Mouse (Mus musculus) adrenal gland, postnatal 25 days (tissue): ENCODE data around the gene Mdm4. TPM values are rescaled to one million over a fixed set of nuclear protein-coding genes. Genes with fewer than 3 reads are reported as not detected.
"Not testable (repeated sequence)": the region's sequence is repeated elsewhere in the genome, so short reads cannot be mapped to it uniquely, and the experiment has no call there.

Experiments
- DNase-seq: peaks from one replicate; pipeline ENCODE4 v3.0.0; 2021; ENCODE audit warnings: mixed read lengths
- total RNA-seq: library from RNA; stranded (reverse); gene quantifications from 2 replicates; pipeline ENCODE4 v1.2.3, GENCODE M21; 2021

Mdm4 gene
- total RNA-seq, 1 experiment from 2014 or later = 115 TPM

DNA sequence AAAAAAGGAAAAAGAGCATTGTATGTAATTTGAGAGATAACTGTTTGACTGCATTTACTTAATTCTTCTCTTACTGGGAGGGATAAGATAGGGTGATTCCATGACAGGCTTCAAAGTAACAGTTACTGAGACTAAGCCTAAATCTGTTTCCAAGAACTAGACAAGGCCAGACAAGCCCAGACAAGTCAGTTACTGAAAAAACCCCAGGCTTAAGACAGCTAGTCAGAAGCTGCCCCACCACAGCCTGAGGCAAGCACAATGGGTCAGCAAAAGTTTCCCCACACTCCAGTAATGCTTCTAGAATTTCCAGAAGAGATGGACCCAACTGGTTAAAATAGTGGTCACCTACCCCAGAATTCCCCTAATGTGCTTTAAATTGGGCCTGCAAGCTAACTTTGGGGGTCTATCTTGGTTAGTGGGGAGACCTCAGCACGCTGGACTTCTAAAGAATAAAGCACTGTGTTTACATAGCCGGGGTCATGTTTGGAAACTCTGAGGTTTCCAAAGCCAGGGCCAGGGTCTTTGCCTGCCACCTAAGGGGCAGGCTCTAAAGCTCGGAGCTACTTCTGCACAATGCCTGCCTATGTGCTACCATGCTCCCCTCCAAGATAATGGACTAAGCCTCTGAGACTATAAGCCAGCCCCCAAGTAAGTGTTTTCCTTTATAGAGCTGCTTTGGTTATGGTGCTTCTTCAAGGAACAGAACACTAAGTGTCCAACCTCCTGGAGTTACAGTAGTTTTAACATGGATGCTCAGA, 10.0 kb downstream of the Mdm4 start:
- DNase-seq = no peak

DNA sequence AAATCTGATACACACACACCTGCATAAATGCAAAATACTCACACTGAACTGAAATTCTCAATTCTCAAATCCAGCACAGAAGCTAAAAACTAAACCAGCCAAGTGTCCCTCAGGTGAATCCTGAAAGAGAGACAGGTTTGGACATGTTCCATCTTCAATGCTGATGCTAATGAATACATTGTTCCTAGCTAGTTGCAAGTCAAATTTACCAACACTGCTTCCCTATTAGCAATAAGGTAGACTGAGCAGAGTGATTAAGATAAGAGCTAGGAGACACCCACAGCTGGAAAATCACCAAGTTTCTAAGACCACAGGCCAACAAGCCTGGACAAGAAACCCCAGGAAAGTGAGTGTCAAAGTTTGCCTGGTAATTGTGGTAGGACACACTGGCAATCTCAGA, 11.0 kb downstream of the Mdm4 start:
- DNase-seq = no peak

DNA sequence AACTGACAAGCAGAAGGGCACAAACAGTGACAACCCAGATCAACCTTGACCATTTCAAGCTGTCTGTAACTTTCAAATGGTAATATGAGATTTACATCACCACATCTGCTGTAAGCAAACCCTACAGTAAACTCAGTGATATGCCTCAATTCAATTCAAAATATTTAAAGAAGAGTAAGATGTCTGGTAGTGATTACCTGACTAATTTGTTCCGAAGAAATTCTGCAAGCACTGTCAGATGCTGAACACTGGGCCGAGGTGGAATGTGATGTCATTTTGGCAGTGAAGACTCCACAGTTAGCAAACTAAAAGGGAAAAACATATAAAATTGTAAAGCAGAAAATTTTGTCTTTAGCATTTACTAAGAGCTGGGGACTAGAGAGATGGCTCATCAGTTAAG, 11.8 kb downstream of the Mdm4 start:
- DNase-seq = no peak

DNA sequence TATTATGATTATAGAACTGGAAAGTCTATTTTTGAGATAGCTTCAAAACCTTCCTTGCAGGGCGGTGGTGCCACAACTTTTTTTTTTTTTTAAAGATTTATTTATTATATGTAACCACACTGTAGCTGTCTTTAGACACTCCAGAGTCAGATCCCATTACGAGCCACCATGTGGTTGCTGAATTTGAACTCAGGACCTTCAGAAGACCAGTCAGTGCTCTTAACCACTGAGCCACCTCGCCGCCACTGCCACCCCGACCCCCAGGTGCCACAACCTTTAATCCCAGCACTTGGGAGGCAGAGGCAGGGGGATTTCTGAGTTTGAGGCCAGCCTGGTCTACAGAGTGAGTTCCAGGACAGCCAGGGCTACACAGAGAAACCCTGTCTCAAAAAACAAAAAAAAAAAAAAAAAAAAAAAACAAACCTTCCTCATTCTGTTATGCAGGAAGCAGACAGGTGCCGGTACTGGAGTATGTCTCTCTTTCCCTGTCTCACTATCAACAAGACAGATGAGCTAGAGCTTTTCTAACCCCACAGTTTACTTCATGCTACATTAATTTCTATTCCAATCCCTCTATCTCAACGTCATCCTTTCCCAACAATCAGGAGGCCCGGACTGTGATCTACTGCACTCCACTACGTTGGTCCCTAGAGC, 13.5 kb downstream of the Mdm4 start:
- no peak for DNase-seq

DNA sequence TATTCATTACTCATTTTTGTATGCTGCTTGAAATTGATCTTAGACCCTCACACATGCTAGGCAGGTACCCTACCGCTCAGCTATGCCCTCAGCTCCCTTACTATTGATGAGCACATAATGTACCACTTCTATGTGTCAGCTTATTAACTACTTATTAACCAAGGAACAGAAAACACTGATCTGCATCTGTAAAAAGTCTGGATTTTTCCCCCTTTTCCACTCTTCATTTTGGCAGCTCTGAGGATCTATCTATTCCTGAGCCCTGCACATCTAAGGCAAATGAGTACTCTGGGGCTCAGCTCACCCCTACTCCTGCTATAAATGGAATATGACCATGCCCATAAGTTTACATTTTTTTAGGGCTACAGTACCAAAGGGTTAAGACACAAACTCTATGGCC, 16.2 kb downstream of the Mdm4 start:
- DNase-seq = no peak

DNA sequence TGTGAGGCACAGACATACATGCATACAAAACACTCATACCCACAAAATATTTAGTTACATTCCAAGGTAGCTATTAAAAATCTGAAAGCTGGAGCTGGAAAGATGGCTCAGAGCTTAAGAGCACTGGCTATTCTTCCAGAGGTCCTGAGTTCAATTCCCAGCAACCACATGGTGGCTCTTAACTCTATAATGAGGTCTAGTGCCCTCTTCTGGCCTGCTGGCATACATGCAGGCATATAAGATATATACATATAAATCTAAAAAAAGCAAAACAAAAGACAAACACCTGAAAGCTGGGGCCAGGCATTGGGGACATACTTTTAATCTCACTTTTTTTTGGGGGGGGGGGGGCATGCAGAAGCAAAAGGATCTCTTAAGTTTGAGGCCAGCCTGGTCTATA, 17.0 kb downstream of the Mdm4 start:
- no peak for DNase-seq

DNA sequence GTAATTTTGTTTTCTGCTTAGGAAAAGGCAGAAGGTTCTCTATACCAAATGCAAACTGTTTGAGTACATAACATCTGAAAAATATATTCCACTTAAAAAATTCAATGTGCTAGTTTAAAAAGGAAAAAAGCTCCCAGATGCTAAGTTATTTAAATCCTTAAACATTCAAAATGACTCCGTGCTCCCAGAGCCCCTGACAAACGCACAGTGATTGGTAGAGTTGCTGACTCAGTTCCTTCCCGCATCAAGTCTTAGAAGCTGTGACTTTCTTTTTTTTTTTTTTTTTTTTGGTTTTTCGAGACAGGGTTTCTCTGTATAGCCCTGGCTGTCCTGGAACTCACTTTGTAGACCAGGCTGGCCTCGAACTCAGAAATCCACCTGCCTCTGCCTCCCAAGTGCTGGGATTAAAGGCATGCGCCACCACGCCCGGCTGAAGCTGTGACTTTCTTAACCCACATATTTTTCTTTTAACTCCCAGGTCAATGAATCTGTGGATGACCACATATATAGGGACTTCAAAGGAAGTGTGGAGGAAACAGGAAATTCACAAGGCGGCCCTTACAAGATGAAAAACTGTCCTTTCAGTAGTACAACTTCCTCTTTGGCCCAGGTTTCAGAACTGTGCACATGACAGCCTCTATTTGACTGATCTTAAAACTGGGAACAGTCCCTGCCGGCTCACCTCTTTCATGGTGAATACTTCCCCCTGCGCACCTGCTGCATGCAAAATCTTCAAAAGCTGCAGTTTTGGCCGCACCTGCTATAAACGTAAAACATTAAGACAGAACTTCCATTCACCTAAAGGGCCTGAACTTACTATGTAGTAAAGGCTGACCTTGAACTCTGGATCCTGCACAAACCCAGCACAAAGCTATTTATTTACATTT, 18.2 kb downstream of the Mdm4 start:
- no peak for DNase-seq

DNA sequence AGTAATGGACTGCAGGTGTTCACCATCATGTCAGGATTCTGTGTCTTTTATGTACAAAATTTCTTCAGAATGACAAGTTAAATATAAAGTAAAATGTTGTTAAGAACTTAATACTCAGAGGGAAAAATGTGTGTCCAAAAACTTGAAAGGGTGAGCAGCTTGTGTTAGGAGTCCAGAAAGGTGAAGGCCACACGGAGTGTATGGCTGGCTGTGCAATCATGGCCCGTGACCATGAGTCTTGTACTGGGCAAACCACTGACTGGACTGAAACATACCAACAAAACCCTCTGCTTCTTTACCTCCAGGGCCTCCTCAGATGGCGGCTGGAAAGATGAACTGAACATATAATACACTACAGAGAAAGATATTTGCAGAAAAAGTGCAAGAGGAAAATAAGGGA, 23.8 kb downstream of the Mdm4 start:
- DNase-seq = peak; percentile 19

DNA sequence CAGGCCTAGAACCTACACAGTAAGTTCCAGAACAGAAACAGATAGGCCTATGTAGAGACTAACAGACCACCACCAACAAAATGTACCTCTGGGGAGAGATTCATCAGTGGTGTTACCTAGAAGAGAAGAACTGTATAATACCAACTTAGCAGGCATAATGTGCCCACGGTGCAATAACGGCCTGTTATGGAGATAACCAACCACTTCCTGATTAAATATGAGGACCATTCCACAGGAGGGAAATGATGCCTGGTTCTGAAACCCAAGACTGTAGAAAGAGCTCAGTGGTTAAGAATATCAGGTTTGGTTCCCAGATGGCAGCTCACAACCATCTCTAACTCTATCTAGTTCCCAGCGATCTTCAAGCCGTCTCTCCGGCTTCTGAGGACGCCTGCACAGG, 30.0 kb downstream of the Mdm4 start:
- no peak for DNase-seq

DNA sequence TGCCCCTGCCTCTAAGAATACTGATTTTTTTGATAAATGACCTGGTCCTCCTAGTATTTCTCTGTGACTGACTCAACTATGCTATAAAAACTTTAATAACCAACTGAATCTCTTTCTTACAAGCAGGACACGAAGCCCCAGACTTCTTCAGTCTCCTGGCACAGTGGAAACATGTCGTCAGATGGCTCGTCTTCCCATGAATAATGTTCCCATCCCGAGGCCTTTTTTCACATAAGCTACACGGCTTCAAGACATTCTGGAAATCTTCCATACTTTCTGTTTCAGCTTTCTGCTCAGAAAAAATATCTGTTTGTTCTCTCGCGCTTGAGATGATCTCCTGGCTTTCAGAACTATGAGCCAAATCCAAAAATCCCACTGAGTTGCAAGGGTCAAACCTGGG, 38.8 kb downstream of the Mdm4 start:
- no peak for DNase-seq

DNA sequence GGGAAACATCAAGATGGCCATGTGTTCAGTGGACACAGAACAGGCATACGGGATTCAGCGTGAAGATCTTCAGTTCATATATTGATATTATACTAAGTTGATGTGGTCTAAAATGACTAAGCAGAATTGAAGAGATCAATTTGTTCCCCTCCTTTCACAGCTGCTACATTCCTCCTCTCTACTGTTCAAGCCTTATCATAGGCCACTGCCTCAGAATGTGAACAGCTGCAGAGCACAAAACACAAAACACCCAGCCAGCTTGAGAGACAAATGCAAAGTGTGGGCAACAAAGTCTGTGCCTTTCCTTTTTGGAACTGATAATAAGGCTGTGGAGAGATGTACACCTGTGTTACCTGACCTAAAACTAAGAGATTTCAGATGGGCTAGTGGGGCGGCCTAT, 39.6 kb downstream of the Mdm4 start:
- no peak for DNase-seq

DNA sequence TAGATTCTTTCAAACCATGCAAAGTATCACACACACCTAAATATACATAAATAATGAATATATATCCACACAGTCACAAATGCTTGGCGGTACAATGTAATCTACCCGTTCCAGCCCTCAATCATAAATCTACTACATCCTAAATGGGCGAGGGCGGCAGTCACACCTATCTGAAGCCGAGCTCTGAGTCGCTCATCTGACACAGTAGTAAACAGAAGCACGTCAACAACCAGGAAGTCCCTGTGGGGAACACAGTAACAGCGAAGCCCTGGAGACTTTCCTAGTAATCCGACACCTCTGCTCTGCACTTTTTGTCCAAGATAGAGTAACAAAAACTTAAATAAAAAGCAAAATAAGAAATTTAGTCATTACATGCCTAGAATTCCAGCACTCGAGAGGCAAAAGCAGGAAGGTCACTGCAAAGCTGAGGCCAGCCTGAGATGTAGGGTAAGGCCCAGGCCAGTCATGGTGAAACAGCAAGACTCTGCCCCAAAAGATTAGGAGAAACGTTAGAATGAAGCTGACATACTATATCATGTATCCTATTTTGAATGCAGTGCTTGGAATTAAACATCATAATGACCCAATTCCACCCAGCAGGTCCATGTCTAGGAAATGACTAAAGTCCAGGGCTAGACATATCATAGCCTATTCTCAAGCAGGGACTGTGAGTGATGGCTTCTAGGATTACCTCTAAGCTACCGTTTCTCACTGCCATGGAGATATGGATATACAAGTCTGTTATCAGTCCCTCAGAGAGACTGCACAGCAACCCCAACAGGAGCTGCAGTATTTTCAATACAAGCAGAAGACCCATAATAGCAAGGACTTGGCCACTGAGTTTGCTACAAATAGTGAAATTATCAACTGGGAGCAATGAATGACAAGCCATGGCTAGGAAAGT, 41.6 kb downstream of the Mdm4 start:
- DNase-seq = not testable (repeated sequence)

DNA sequence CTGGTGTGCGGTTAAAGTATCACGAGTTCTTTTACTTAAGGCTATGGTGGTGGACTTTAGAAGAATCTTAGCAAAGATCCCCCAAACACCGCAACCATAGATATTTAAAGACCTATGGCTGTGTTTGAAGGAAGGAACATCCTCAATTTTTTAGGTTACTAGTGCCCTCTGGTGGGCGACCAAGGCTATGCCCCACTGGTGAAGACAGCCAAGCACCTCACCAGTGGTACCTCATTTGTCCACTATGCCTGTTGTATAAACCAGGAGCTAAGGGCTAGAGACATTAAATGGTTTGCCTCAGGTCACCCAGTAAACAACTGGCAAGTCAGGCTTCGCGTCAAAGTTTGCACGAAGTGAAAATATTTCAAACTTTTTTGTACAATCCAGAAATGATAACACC, 47.6 kb downstream of the Mdm4 start:
- peak; percentile 53 for DNase-seq

DNA sequence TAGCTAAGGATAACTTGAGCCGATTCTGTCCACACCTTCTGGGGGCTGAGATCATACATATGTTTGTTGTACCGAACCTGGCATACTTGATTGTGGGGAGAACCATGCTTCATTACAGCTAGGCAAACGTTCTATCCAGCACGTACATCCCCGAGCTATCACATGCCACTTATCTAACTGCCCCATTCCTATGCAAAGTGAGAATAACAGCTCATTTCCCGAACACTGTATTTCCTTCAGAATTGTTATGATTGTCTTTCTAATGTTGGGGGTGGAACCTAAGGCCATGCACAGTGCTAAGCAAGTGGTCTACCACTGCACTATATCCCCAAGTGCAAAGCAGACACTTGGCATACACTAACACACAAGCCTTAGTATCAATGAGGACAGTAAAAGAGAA, 49.1 kb downstream of the Mdm4 start:
- no peak for DNase-seq

DNA sequence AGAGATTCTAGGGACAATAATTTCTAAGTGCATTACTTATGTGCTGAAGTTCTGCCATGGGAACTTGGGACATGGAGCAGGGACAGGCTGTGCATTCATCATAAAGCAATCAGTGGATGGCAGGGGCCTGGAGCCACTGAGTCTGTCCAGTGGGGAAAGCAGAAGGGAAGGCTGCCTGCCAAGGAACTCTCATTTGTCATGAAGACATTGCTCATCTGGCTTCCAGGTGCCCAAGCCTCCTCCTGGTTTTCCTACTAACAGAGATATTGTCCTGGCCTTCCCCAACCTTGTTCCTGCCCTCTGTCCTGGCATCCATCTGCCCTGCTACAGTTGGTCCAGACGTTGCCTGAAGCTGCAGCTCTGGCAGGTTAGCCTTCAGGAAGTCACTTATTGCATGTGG, 53.0 kb downstream of the Mdm4 start:
- DNase-seq = no peak

DNA sequence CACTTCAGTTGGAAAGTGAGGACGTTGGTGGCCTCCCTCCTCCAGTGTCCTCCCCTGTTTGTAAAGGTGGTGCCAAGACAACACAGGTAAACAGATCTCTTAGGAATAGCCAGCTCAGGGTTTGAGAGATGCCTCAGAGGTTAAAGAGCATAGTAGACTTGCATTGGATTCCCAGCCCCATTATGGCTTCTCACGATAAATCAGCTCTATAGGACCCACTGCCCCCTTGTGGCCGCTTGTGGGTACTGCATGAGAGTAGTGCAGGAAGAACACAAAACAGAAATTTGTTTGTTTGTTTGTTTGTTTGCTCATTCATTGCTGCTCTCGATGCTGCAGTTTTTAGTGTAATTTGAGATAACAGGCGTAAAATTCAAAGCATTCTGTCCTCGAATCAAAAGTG, 61.7 kb downstream of the Mdm4 start:
- peak; percentile 70 for DNase-seq

DNA sequence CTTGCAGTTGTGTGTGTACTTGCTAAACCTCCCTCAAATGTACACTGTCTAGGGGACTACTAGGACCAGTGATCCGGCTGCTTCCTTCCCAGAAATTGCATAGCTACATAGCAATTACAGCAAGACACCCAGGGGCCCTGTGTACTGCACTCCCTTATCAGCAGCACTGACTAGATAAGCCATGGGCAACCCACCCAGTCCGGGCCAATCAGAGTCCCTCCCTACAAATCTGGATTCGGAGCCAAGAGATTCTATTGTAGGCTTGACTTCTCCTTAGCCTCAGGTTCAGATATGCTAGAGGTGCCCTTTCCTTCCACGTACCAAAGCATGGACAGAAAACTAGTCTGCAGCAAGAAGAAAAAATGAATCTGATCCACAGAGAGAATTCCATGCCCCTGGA, 65.7 kb downstream of the Mdm4 start:
- DNase-seq = no peak

DNA sequence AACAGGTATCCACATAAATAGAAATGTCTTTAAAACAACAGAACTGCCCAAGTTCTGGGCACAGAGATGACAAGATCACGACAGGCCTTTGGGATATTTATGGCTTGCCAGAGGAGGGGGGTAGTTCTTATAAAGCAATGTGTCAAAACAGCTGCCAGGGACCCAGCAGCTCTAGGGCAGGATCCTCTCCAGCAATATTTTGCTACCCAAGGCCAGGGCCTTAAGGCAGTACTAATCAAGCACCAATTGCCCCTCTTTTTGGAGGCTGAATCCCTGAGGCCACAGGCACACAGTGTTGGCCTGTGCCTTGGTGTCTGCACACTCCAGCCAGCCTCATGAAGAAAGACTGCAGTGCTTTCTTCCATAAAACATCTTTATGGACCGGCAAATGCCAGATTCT, 66.3 kb downstream of the Mdm4 start:
- DNase-seq = no peak

DNA sequence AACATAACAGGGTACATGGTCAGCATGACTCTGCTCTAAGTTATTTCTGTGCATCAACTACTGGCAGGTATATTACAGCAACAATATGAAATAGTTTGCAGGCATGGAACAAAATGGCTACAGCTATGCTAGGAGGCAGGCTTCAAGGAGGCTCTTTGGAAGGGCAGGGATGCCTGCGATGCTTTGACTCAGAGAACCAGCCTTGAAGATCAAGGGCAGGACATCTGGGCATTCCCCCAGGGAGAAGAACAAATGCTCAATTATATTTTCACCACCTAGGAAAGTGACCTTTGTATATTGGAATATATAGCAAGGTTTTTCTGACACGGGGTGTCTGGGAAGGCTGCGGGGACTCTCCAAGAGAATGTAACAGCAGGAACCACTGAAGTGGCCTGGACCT, 68.6 kb downstream of the Mdm4 start:
- no peak for DNase-seq

DNA sequence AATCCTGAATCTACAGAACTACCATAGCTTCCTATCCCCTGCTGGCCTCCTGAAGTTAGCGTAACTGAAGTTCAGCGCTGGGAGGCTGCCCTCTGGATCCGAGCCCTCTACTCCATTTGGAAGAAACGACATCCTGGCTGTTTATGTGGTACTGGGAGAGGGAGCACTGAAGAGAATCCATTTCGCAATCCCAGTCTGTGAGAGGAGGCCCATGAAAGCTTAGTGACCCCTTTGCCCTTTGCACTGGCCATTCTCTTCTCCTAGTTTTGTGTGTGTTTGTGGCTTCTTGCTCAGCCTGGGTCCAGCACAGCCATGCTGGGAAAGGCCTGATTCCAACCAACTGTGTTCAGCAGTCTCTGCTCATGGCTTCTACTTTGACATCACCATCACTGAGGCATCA, 73.6 kb downstream of the Mdm4 start:
- DNase-seq = no peak

DNA sequence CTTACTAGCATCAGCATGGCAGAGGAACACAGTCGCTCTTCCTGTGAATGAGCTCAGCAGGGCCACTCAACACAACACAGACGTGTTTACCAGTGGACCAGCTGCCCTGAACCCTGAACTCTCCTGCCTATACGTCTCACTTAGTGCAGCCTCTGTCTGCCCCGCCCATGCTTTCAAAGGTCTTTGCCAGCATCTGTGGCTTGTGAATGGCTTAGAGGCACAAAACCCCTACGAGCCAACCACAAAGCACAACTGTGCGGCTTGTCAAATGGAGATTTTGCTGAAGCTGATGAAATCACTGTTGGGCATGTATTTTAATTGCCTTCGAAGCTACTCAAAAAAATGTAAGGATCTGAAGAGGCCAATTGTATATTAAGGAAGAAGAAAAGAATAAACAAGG, 82.5 kb downstream of the Mdm4 start:
- DNase-seq = no peak

DNA sequence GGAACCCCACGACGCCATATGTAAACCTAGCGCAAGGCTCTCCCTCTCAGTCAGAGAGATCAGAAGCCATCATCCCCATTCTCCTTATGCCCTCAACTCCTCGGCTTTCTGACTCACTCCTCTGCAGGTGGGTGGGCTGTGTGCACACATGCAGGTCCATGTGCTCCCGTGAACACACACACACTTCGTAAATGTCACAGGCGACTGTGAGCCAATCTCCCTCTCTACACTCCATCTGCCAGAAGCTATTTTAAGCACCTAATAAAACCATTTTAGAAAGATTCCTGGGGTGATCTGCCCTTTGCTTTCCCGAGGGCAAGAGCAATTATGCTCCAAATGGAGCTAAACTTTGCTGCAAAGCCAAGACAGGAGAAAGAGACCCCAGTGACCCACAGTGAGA, 84.5 kb downstream of the Mdm4 start:
- no peak for DNase-seq
